Mouse (Mus musculus): ENCODE data around the gene Pkd2. TPM values are rescaled to one million over a fixed set of nuclear protein-coding genes. Genes with fewer than 3 reads are reported as not detected.
A peak's percentile ranks its signal among the peaks of the same experiment; 100 is the strongest.

Gene Pkd2
- polyA plus RNA-seq, 1 experiment from 2014 or later: 12.4 TPM

DNA sequence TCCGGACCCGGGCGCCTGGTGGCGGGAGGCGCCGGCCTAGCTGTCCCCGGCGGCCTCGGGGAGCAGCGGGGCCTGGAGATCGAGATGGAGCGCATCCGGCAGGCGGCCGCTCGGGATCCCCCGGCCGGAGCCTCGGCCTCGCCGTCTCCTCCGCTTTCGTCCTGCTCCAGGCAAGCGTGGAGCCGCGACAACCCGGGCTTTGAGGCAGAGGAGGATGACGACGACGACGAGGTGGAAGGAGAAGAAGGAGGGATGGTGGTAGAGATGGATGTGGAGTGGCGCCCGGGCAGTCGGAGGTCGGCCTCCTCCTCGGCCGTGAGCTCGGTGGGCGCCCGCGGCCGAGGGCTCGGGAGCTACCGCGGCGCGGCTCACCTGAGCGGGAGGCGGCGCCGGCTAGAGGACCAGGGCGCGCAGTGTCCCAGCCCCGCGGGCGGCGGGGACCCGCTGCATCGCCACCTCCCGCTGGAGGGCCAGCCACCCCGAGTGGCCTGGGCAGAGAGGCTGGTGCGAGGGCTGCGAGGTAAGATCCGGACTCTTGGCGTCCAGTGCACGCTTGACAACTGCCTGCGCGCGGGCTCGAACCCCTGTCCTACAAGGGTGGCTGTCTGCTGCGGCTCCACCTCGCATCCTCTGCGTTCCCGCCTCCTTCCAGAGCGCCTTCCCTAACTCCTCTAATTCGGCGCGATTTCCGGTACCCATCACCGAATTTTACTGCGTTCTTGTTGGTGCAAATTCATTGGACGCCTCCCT lies 631 bp downstream of the Pkd2 start:
- under 1% methylated on average over 65 of the region's 82 CpGs for WGBS
- Histone ChIP-seq H3K4me1 (replicated peaks; ENCODE audit: control insufficient read depth, insufficient read depth, low read length) (peaks cover 13% of the 10 kb centered on the region), H3K27ac (ENCODE audit: low read length) (peak overlapping the region; percentile 92), H3K9ac (ENCODE audit: low read length) (peak overlapping the region; percentile 96), H3K9me3 (ENCODE audit: control insufficient read depth, low read length) (no peaks in the 10 kb centered on the region; the same call in 1 of the 2 replicates), H3K36me3 (ENCODE audit: control insufficient read depth, insufficient read depth, low read length) (0 out of 2 replicates have a peak, but pooled peaks cover 3% of the 10 kb centered on the region), H3K4me2 (ENCODE audit: low read depth, low read length) (peak overlapping the region; percentile 68), H3K27me3 (ENCODE audit: control insufficient read depth, insufficient read depth, low read depth, low read length) (no peaks in the 10 kb centered on the region), H3K4me3 (ENCODE audit: low read length) (peak overlapping the region; percentile 91)
- peak; percentile 72 for ATAC-seq (ENCODE audit: low read depth)

DNA sequence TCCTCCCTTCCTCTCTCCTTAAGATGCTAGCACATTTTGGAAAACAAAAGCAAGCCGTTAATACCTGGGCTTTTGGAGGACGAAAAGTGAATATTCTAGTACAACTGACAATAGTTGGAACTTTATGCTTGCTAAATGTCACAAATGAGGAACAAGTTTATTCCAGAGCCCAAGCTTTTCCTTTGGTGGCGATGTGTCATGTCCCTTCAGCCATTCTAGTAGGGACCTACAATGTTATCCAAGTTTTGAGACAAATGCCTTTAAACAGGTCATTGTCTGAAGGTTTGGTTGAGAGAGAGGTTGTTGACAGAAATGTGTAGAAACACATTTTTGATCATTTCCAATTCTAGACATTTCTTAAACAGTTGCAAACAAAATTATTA lies 1.2 kb downstream of the Pkd2 start:
- no peak for ATAC-seq (ENCODE audit: low read depth)
- no peaks in the 10 kb centered on the region; the same call in 1 of the 2 replicates for H3K9me3 ChIP-seq (ENCODE audit: control insufficient read depth, low read length)
- H3K36me3 ChIP-seq (ENCODE audit: control insufficient read depth, insufficient read depth, low read length): 0 out of 2 replicates have a peak, but pooled peaks cover 5% of the 10 kb centered on the region
- H3K4me3 ChIP-seq (ENCODE audit: low read length): peak overlapping the region; percentile 91
- no peaks in the 10 kb centered on the region for H3K27me3 ChIP-seq (ENCODE audit: control insufficient read depth, insufficient read depth, low read depth, low read length)
- peak overlapping the region; percentile 96 for H3K9ac ChIP-seq (ENCODE audit: low read length)
- H3K4me2 ChIP-seq (ENCODE audit: low read depth, low read length): peak overlapping the region; percentile 68
- 17% methylated on average over 3 of the region's 3 CpGs for WGBS
- H3K27ac ChIP-seq (ENCODE audit: low read length): peak overlapping the region; percentile 92
- H3K4me1 ChIP-seq (replicated peaks; ENCODE audit: control insufficient read depth, insufficient read depth, low read length): peaks cover 13% of the 10 kb centered on the region

DNA sequence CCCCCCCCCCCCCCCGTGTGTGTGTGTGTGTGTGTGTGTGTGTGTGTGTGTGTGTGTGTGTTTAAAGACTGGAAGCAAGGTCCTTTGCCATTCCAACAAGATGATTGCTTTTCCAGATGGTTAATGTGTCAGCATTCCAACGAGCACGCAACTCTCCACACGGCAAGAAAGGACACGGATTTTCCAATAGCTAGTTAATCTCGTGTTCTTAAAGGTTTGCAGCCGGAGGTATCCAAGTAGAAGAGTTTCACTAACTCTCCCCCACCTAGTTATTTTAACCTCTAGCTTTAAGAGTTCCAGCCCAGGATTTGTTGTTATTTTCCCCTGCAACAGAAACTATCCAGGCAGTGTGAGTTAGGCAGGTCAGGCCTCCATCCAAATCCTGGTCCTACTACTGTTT lies 1.6 kb downstream of the Pkd2 start:
- Histone ChIP-seq H3K36me3 (ENCODE audit: control insufficient read depth, insufficient read depth, low read length) (0 out of 2 replicates have a peak, but pooled peaks cover 6% of the 10 kb centered on the region), H3K9me3 (ENCODE audit: control insufficient read depth, low read length) (no peaks in the 10 kb centered on the region; the same call in 1 of the 2 replicates), H3K27me3 (ENCODE audit: control insufficient read depth, insufficient read depth, low read depth, low read length) (no peaks in the 10 kb centered on the region), H3K4me1 (replicated peaks; ENCODE audit: control insufficient read depth, insufficient read depth, low read length) (peaks cover 13% of the 10 kb centered on the region), H3K4me3 (ENCODE audit: low read length) (peak overlapping the region; percentile 91), H3K9ac (ENCODE audit: low read length) (no peak overlapping the region), H3K4me2 (ENCODE audit: low read depth, low read length) (peak overlapping the region; percentile 68), H3K27ac (ENCODE audit: low read length) (no peak overlapping the region)
- WGBS: 25% methylated on average over 6 of the region's 7 CpGs
- no peak for ATAC-seq (ENCODE audit: low read depth)

DNA sequence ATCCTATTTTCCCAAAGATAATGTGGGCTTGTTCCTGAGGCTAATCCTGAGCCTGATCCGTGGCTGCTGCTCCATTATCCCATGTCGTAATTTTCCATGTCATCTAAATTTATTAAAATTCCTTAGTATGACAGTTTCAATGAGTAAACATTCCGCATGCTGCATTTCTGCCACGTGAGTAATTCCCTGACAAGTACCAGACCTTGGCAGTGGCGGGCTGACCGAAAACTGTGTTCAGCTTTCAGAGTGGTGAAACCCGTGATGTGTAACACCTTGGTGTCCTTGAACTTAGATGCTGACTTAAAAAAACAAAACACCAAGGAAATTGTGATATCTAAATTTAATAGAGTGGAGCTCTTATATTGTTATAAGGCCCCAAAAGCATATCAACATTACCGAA lies 6.0 kb downstream of the Pkd2 start:
- no peak for ATAC-seq (ENCODE audit: low read depth)
- H3K4me2 ChIP-seq (ENCODE audit: low read depth, low read length): no peak overlapping the region
- peaks cover 20% of the 10 kb centered on the region for H3K36me3 ChIP-seq (ENCODE audit: control insufficient read depth, insufficient read depth, low read length)
- 80% methylated on average over 8 of the region's 8 CpGs for WGBS
- peaks cover 5% of the 10 kb centered on the region; the same call in 1 of the 2 replicates for H3K4me1 ChIP-seq (replicated peaks; ENCODE audit: control insufficient read depth, insufficient read depth, low read length)
- no peaks in the 10 kb centered on the region for H3K9me3 ChIP-seq (ENCODE audit: control insufficient read depth, low read length)
- no peak overlapping the region for H3K9ac ChIP-seq (ENCODE audit: low read length)
- no peak overlapping the region for H3K4me3 ChIP-seq (ENCODE audit: low read length)
- H3K27ac ChIP-seq (ENCODE audit: low read length): no peak overlapping the region
- H3K27me3 ChIP-seq (ENCODE audit: control insufficient read depth, insufficient read depth, low read depth, low read length): no peaks in the 10 kb centered on the region

DNA sequence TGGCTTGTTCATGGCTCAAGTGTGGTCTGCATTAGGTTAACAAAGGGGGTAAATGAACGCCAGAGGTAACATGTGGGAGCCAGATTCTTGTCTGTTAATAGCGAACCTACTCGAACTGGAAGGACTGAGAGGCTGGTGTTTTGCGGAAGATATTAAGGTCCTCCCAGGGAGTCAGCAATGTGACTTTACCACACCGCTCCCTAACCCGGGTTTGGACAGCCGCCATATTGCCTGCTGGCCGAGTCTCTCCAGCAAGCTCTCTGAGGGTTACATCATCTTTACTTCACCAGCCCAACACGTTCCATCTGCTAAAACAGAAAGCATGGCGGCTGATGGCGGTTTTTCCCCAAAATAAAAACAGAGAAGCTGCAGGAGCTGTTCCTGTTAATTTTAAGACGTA lies 6.5 kb downstream of the Pkd2 start:
- peaks cover 20% of the 10 kb centered on the region for H3K36me3 ChIP-seq (ENCODE audit: control insufficient read depth, insufficient read depth, low read length)
- H3K4me2 ChIP-seq (ENCODE audit: low read depth, low read length): no peak overlapping the region
- H3K27me3 ChIP-seq (ENCODE audit: control insufficient read depth, insufficient read depth, low read depth, low read length): no peaks in the 10 kb centered on the region
- no peaks in the 10 kb centered on the region for H3K9me3 ChIP-seq (ENCODE audit: control insufficient read depth, low read length)
- H3K27ac ChIP-seq (ENCODE audit: low read length): no peak overlapping the region
- WGBS: 87% methylated on average over 12 of the region's 12 CpGs
- no peak overlapping the region for H3K9ac ChIP-seq (ENCODE audit: low read length)
- H3K4me3 ChIP-seq (ENCODE audit: low read length): no peak overlapping the region
- peaks cover 4% of the 10 kb centered on the region; the same call in 1 of the 2 replicates for H3K4me1 ChIP-seq (replicated peaks; ENCODE audit: control insufficient read depth, insufficient read depth, low read length)
- no peak for ATAC-seq (ENCODE audit: low read depth)

DNA sequence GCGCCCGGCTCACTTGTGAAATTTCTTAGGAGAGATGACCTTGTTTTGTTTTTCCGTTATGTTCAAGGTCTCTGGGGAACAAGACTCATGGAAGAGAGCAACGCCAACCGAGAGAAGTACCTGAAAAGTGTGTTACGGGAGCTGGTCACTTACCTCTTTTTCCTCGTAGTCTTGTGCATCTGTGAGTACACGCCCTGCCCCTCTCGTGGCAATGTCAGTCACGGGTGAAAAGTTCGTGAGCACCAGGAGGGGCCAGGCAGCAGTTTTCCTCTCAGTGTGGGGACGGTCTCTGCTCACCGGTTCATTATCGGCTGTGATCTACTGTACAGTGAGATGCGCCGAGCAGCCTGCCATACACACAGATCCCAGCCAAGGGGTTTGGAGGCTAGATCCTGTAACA lies 7.6 kb downstream of the Pkd2 start:
- H3K27me3 ChIP-seq (ENCODE audit: control insufficient read depth, insufficient read depth, low read depth, low read length): no peaks in the 10 kb centered on the region
- no peak overlapping the region for H3K4me3 ChIP-seq (ENCODE audit: low read length)
- no peak for ATAC-seq (ENCODE audit: low read depth)
- H3K9me3 ChIP-seq (ENCODE audit: control insufficient read depth, low read length): no peaks in the 10 kb centered on the region
- H3K4me2 ChIP-seq (ENCODE audit: low read depth, low read length): no peak overlapping the region
- H3K27ac ChIP-seq (ENCODE audit: low read length): no peak overlapping the region
- no peak overlapping the region for H3K9ac ChIP-seq (ENCODE audit: low read length)
- H3K36me3 ChIP-seq (ENCODE audit: control insufficient read depth, insufficient read depth, low read length): peaks cover 22% of the 10 kb centered on the region
- H3K4me1 ChIP-seq (replicated peaks; ENCODE audit: control insufficient read depth, insufficient read depth, low read length): no peaks in the 10 kb centered on the region
- 94% methylated on average over 16 of the region's 16 CpGs for WGBS

DNA sequence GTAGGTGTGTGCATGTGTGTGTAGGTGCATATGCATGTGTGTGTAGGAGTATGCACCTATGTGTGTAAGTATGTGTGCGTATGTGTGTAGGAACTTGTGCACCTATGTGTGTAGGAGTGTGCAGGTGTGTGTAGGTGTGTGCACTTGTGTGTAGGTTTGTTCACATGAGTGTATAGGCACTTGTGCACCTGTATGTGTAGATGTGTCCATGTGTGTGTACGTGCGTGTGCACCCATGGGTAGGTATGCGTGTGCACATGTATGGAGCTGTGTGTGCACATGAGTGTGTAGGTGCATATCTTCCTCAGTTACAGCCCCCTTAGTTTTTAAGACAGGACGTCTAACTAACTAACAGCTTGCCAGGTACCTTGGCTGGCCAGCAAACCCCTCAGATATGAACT lies 9.3 kb downstream of the Pkd2 start:
- peaks cover 36% of the 10 kb centered on the region for H3K36me3 ChIP-seq (ENCODE audit: control insufficient read depth, insufficient read depth, low read length)
- H3K9ac ChIP-seq (ENCODE audit: low read length): no peak overlapping the region

DNA sequence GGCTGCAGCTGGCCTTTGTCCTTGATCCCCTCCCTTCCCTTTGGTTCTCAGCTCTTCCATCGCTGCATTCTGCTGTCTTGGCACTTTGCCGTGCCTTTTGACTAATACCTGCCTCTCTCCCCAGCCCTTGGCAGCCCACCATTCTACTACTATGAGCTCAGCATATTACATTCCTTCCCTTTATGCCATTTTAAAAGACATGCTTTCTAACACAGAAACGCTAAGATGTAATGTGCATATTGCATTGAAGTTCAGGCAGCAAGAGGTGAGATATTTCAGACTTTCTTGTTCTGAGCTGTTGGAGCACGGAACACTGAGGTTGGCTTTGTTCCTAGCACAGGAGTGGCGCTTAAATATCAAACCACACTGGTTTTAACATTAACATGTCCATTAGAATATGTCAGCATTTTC lies 11.7 kb downstream of the Pkd2 start:
- Histone ChIP-seq H3K4me1 (replicated peaks; ENCODE audit: control insufficient read depth, insufficient read depth, low read length) (no peaks in the 10 kb centered on the region), H3K9ac (ENCODE audit: low read length) (no peak overlapping the region), H3K4me3 (ENCODE audit: low read length) (no peak overlapping the region), H3K36me3 (ENCODE audit: control insufficient read depth, insufficient read depth, low read length) (peaks cover 30% of the 10 kb centered on the region), H3K27me3 (ENCODE audit: control insufficient read depth, insufficient read depth, low read depth, low read length) (no peaks in the 10 kb centered on the region), H3K27ac (ENCODE audit: low read length) (no peak overlapping the region), H3K9me3 (ENCODE audit: control insufficient read depth, low read length) (no peaks in the 10 kb centered on the region), H3K4me2 (ENCODE audit: low read depth, low read length) (no peak overlapping the region)
- ATAC-seq (ENCODE audit: low read depth): no peak
- WGBS: 66% methylated on average over 5 of the region's 5 CpGs

More for the DNA sequence above, 9.3 kb downstream of the Pkd2 start:
- no peak overlapping the region for H3K4me2 ChIP-seq (ENCODE audit: low read depth, low read length)
- no peaks in the 10 kb centered on the region for H3K27me3 ChIP-seq (ENCODE audit: control insufficient read depth, insufficient read depth, low read depth, low read length)
- no peaks in the 10 kb centered on the region for H3K9me3 ChIP-seq (ENCODE audit: control insufficient read depth, low read length)
- H3K27ac ChIP-seq (ENCODE audit: low read length): no peak overlapping the region
- no peak for ATAC-seq (ENCODE audit: low read depth)
- H3K4me3 ChIP-seq (ENCODE audit: low read length): no peak overlapping the region
- no peaks in the 10 kb centered on the region for H3K4me1 ChIP-seq (replicated peaks; ENCODE audit: control insufficient read depth, insufficient read depth, low read length)
- 91% methylated on average over 5 of the region's 5 CpGs for WGBS

DNA sequence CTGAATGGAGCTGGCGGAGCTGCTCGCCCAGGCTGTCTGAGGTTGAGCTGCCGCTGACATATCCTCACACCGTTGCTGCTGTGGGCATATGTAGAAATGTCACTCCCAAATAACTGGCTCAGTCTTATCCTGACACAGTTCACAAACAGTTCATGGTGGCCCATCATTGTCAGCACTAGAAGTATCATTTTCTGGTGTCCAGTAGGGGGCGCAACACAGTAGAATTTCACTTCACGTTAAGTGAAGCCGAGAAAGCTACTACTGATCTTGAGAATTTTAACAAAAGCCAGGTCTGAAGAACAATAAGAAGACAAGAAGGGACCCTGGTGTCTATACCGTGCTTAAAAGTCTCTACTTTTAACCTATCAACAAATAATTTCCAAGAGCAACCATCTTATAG lies 13.1 kb downstream of the Pkd2 start:
- Histone ChIP-seq H3K9me3 (ENCODE audit: control insufficient read depth, low read length) (no peaks in the 10 kb centered on the region), H3K4me3 (ENCODE audit: low read length) (no peak overlapping the region), H3K36me3 (ENCODE audit: control insufficient read depth, insufficient read depth, low read length) (peaks cover 28% of the 10 kb centered on the region), H3K4me1 (replicated peaks; ENCODE audit: control insufficient read depth, insufficient read depth, low read length) (no peaks in the 10 kb centered on the region), H3K9ac (ENCODE audit: low read length) (no peak overlapping the region), H3K27me3 (ENCODE audit: control insufficient read depth, insufficient read depth, low read depth, low read length) (no peaks in the 10 kb centered on the region), H3K4me2 (ENCODE audit: low read depth, low read length) (no peak overlapping the region), H3K27ac (ENCODE audit: low read length) (no peak overlapping the region)
- ATAC-seq (ENCODE audit: low read depth): no peak
- 92% methylated on average over 8 of the region's 8 CpGs for WGBS
